In genomic region chr8:95037106-95037925, GRCm38 (mm10) we compare ENCODE assay signal across 9 mouse cellular contexts. TPM values are rescaled to one million over a fixed set of nuclear protein-coding genes. Genes with fewer than 3 reads are reported as not detected.
A peak's percentile ranks its signal among the peaks of the same experiment; 100 is the strongest.
DNase-seq lines count a peak whose midpoint lies in the region; ATAC-seq and TF ChIP-seq lines count a peak whose summit lies in the region.
"Had no signal": no experiment of that assay in that cellular context is flagged by ENCODE, and none has a peak within 500 bp of the region (broad histone marks: within the 10 kb centered on the region; RNA-seq: fewer than 3 reads in every experiment).

No protein-coding gene starts in this region.

- TF ChIP-seq EP300 in heart, postnatal 0 days (IDR thresholded peaks at IDR 0.05; ENCODE audit: low read depth) = no peak

- no peak overlapping the region for H3K4me3 ChIP-seq in hindbrain, embryonic 16.5 days (ENCODE audit: low read length)
- H3K4me3 ChIP-seq in hindbrain, embryonic 11.5 days (ENCODE audit: low read depth, low read length) = no peak overlapping the region
- H3K4me3 ChIP-seq in bone marrow, adult 2 months (replicated peaks; ENCODE audit: control insufficient read depth, low read depth, low read length) = no peak overlapping the region
- no peak overlapping the region for H3K4me3 ChIP-seq in heart, postnatal 0 days (ENCODE audit: low read depth, low read length)

- no peak overlapping the region for H3K9ac ChIP-seq in hindbrain, embryonic 16.5 days (ENCODE audit: low read depth, low read length)
- H3K9ac ChIP-seq in hindbrain, embryonic 11.5 days (ENCODE audit: low read depth, low read length) = no peak overlapping the region
- H3K9ac ChIP-seq in heart, postnatal 0 days (replicated peaks; ENCODE audit: low read depth, low read length) = no peak overlapping the region

- no peak for TF ChIP-seq POLR2A in bone marrow, adult 2 months (IDR thresholded peaks at IDR 0.05; ENCODE audit: borderline replicate concordance, control insufficient read depth, low read depth, low read length)

- intact Hi-C loops in left cerebral cortex, postnatal 25 days (cut with DNase I) = no loop called here

- H3K27ac ChIP-seq in hindbrain, embryonic 16.5 days (ENCODE audit: low read depth, low read length) = no peak overlapping the region
- H3K27ac ChIP-seq in hindbrain, embryonic 11.5 days (ENCODE audit: low read depth, low read length) = no peak overlapping the region
- H3K27ac ChIP-seq in bone marrow, adult 2 months (ENCODE audit: control insufficient read depth, insufficient read depth, low read depth, low read length, poor library complexity) = peak overlapping the region; percentile 86
- no peak overlapping the region for H3K27ac ChIP-seq in heart, postnatal 0 days (ENCODE audit: low read depth)

- no peaks in the 10 kb centered on the region for H3K27me3 ChIP-seq in hindbrain, embryonic 16.5 days (replicated peaks; ENCODE audit: control insufficient read depth, insufficient read depth, low read length)
- H3K27me3 ChIP-seq in hindbrain, embryonic 11.5 days (ENCODE audit: control insufficient read depth, insufficient read depth, low read length) = no peaks in the 10 kb centered on the region
- H3K27me3 ChIP-seq in heart, postnatal 0 days (ENCODE audit: control insufficient read depth, insufficient read depth, low read length) = no peaks in the 10 kb centered on the region

- no peak for DNase-seq in hindbrain, embryonic 11.5 days (ENCODE audit: low spot score)
- DNase-seq in heart, postnatal 0 days (ENCODE audit: low spot score) = peak; percentile 47
- DNase-seq in left cerebral cortex, postnatal 25 days (ENCODE audit: low spot score in 2 of 2) = peak; percentile 41 to 68
- no peak for DNase-seq in T-cell, adult 2 months (ENCODE audit: low spot score)
- DNase-seq in spleen, adult 18-20 months = no peak

- no peaks in the 10 kb centered on the region for H3K4me1 ChIP-seq in hindbrain, embryonic 16.5 days (ENCODE audit: control insufficient read depth, insufficient read depth, low read depth, low read length)
- no peaks in the 10 kb centered on the region for H3K4me1 ChIP-seq in hindbrain, embryonic 11.5 days (replicated peaks; ENCODE audit: control insufficient read depth, insufficient read depth, low read length)
- H3K4me1 ChIP-seq in bone marrow, adult 2 months (ENCODE audit: control insufficient read depth, insufficient read depth, low read length) = peaks cover 8% of the 10 kb centered on the region; the same call in 1 of the 2 replicates
- no peaks in the 10 kb centered on the region for H3K4me1 ChIP-seq in heart, postnatal 0 days (ENCODE audit: control insufficient read depth, insufficient read depth)

- H3K36me3 ChIP-seq in hindbrain, embryonic 16.5 days (ENCODE audit: control insufficient read depth, insufficient read depth, low read length) = no peaks in the 10 kb centered on the region
- H3K36me3 ChIP-seq in hindbrain, embryonic 11.5 days (ENCODE audit: control insufficient read depth, insufficient read depth, low read length) = no peaks in the 10 kb centered on the region
- no peaks in the 10 kb centered on the region for H3K36me3 ChIP-seq in heart, postnatal 0 days (replicated peaks; ENCODE audit: control insufficient read depth, insufficient read depth, low read length)

- 0 out of 2 replicates have a peak, but pooled peaks have one; percentile 54 for ATAC-seq in hindbrain, embryonic 16.5 days
- no peak for ATAC-seq in hindbrain, embryonic 11.5 days (ENCODE audit: low FRiP score)
- ATAC-seq in heart, postnatal 0 days (ENCODE audit: insufficient read depth, low read depth) = no peak; the same call in 1 of the 2 replicates
- peak; percentile 64 for ATAC-seq in megakaryocyte-erythroid progenitor cell, adult 5-6 weeks (replicated peaks; ENCODE audit: low FRiP score, low TSS enrichment, poor library complexity, severe bottlenecking)

- H3K9me3 ChIP-seq in hindbrain, embryonic 16.5 days (ENCODE audit: control insufficient read depth, low read length) = no peaks in the 10 kb centered on the region
- H3K9me3 ChIP-seq in hindbrain, embryonic 11.5 days (ENCODE audit: control insufficient read depth, low read length) = no peaks in the 10 kb centered on the region
- no peaks in the 10 kb centered on the region for H3K9me3 ChIP-seq in heart, postnatal 0 days (replicated peaks; ENCODE audit: control insufficient read depth, low read length)

- 62% methylated on average over 7 of the region's 7 CpGs for WGBS in hindbrain, embryonic 16.5 days
- 76% methylated on average over 7 of the region's 7 CpGs for WGBS in hindbrain, embryonic 11.5 days
- WGBS in bone marrow, adult 2 months = 16% methylated on average over 7 of the region's 7 CpGs
- 53% methylated on average over 7 of the region's 7 CpGs for WGBS in heart, postnatal 0 days

- no peak overlapping the region for H3K4me2 ChIP-seq in hindbrain, embryonic 16.5 days (ENCODE audit: low read length)
- no peak overlapping the region for H3K4me2 ChIP-seq in hindbrain, embryonic 11.5 days (replicated peaks; ENCODE audit: low read depth, low read length)
- H3K4me2 ChIP-seq in heart, postnatal 0 days (ENCODE audit: low read depth, low read length) = no peak overlapping the region

- no peak for TF ChIP-seq CTCF in bone marrow, adult 2 months (IDR thresholded peaks at IDR 0.05; ENCODE audit: control insufficient read depth, insufficient read depth, low read length)
- TF ChIP-seq CTCF in heart, postnatal 0 days (IDR thresholded peaks at IDR 0.05; ENCODE audit: low read depth) = no peak

RNA-seq across cellular contexts. Expression of gene Drc7, which starts 17.6 kb away (rescaled TPM):
- polyA plus RNA-seq in hindbrain, embryonic 16.5 days (2015; fragmentation: Nextera tagmentation; extraction: Ambion mirVana) = 3.1 and 3.2 TPM in 2 replicates
- 1.0 and 1.2 TPM in 2 replicates for polyA plus RNA-seq in hindbrain, embryonic 11.5 days (2014; fragmentation: Nextera tagmentation; extraction: Ambion mirVana)
- polyA plus RNA-seq in bone marrow, adult 2 months (2011; ENCODE audit: insufficient read depth, insufficient read length, low replicate concordance, missing spikeins) = 2.8 and 3.1 TPM in 2 replicates
- total RNA-seq in heart, postnatal 0 days (2014; rRNA removed; ENCODE audit: low replicate concordance) = not detected in 2 replicates
- 0.12 TPM in 1 of 2 replicates, not detected in the other for polyA plus RNA-seq in heart, postnatal 0 days (2015; fragmentation: Nextera tagmentation; extraction: Ambion mirVana)
- total RNA-seq in left cerebral cortex, postnatal 25 days (2021) = 1 to 10 TPM; 1.0 to 1.4 TPM
- total RNA-seq in megakaryocyte-erythroid progenitor cell, adult 5-6 weeks (2014; fragmentation: Nextera tagmentation) = 0.68 TPM in 1 of 2 replicates, not detected in the other
- 0.84 and 2.0 TPM in 2 replicates for total RNA-seq in megakaryocyte-erythroid progenitor cell, adult 5-6 weeks (2017)
- polyA plus RNA-seq: large intestine, adult 2 months had no signal

RNA-seq across cellular contexts. Expression of gene Adgrg3, which starts 19.8 kb away (rescaled TPM):
- 1.2 and 1.3 TPM in 2 replicates for polyA plus RNA-seq in hindbrain, embryonic 16.5 days (2015; fragmentation: Nextera tagmentation; extraction: Ambion mirVana)
- 2.5 and 4.7 TPM in 2 replicates for polyA plus RNA-seq in hindbrain, embryonic 11.5 days (2014; fragmentation: Nextera tagmentation; extraction: Ambion mirVana)
- polyA plus RNA-seq in bone marrow, adult 2 months (2011; ENCODE audit: insufficient read depth, insufficient read length, low replicate concordance, missing spikeins) = 18.7 and 63.0 TPM in 2 replicates
- 4.4 and 5.4 TPM in 2 replicates for total RNA-seq in heart, postnatal 0 days (2014; rRNA removed; ENCODE audit: low replicate concordance)
- polyA plus RNA-seq in heart, postnatal 0 days (2015; fragmentation: Nextera tagmentation; extraction: Ambion mirVana) = 2.7 and 2.8 TPM in 2 replicates
- total RNA-seq in left cerebral cortex, postnatal 25 days (2021) = under 1 TPM; 0.14 to 0.18 TPM
- 30.9 and 44.1 TPM in 2 replicates for total RNA-seq in megakaryocyte-erythroid progenitor cell, adult 5-6 weeks (2014; fragmentation: Nextera tagmentation)
- 20.4 and 46.4 TPM in 2 replicates for total RNA-seq in megakaryocyte-erythroid progenitor cell, adult 5-6 weeks (2017)

RNA-seq across cellular contexts. Expression of gene Katnb1, which starts 43.7 kb away (rescaled TPM):
- 47.0 and 48.4 TPM in 2 replicates for polyA plus RNA-seq in hindbrain, embryonic 16.5 days (2015; fragmentation: Nextera tagmentation; extraction: Ambion mirVana)
- polyA plus RNA-seq in hindbrain, embryonic 11.5 days (2014; fragmentation: Nextera tagmentation; extraction: Ambion mirVana) = 24.8 and 30.0 TPM in 2 replicates
- polyA plus RNA-seq in bone marrow, adult 2 months (2011; ENCODE audit: insufficient read depth, insufficient read length, low replicate concordance, missing spikeins) = 4.4 and 21.7 TPM in 2 replicates
- 10.7 and 20.5 TPM in 2 replicates for total RNA-seq in heart, postnatal 0 days (2014; rRNA removed; ENCODE audit: low replicate concordance)
- polyA plus RNA-seq in heart, postnatal 0 days (2015; fragmentation: Nextera tagmentation; extraction: Ambion mirVana) = 8.2 and 10.2 TPM in 2 replicates
- 10 to 100 TPM; 47.0 to 47.5 TPM for total RNA-seq in left cerebral cortex, postnatal 25 days (2021)
- total RNA-seq in megakaryocyte-erythroid progenitor cell, adult 5-6 weeks (2014; fragmentation: Nextera tagmentation) = 7.7 and 18.8 TPM in 2 replicates
- total RNA-seq in megakaryocyte-erythroid progenitor cell, adult 5-6 weeks (2017) = 19.4 and 27.5 TPM in 2 replicates

Comparison
In these comparisons a context has a peak if more than half of its experiments do, and no peak if none do; other contexts are left out.
1. ATAC-seq: peak in hindbrain, embryonic 16.5 days (single experiment) and megakaryocyte-erythroid progenitor cell, adult 5-6 weeks (single experiment); none in hindbrain, embryonic 11.5 days (single experiment) and heart, postnatal 0 days (single experiment).
2. DNase-seq: peak in heart, postnatal 0 days (single experiment) and left cerebral cortex, postnatal 25 days (2 of 2); none in hindbrain, embryonic 11.5 days (single experiment), T-cell, adult 2 months (single experiment) and spleen, adult 18-20 months (0 of 2).